ENCODE assay signal across 12 mouse cellular contexts in genomic region chr12:37978498-37979187, GRCm38 (mm10).
DNase-seq lines count a peak whose midpoint lies in the region; TF ChIP-seq lines count a peak whose summit lies in the region.
"Had no signal": no experiment of that assay in that cellular context is flagged by ENCODE, and none has a peak within 500 bp of the region (broad histone marks: within the 10 kb centered on the region; RNA-seq: fewer than 3 reads in every experiment).

No protein-coding gene starts in this region.

- no peak overlapping the region for H3K4me3 ChIP-seq in heart, adult 2 months
- H3K4me3 ChIP-seq: hindbrain, embryonic 12.5 days; liver, embryonic 12.5 days; neural tube, embryonic 12.5 days had no signal

- no peaks in the 10 kb centered on the region for H3K4me1 ChIP-seq in heart, adult 2 months (ENCODE audit: control insufficient read depth, insufficient read depth, low read length)
- H3K4me1 ChIP-seq: hindbrain, embryonic 12.5 days; liver, embryonic 12.5 days; neural tube, embryonic 12.5 days had no signal

- no peak for TF ChIP-seq CTCF in brain, embryonic 14.5 days (IDR thresholded peaks at IDR 0.05; ENCODE audit: borderline replicate concordance, extremely low read depth, insufficient read depth, insufficient read length)
- no peak for TF ChIP-seq CTCF in heart, adult 2 months (IDR thresholded peaks at IDR 0.05)

- no peak overlapping the region for H3K27ac ChIP-seq in heart, adult 2 months
- H3K27ac ChIP-seq: hindbrain, embryonic 12.5 days; liver, embryonic 12.5 days; neural tube, embryonic 12.5 days had no signal

- TF ChIP-seq POLR2A in brain, embryonic 14.5 days (IDR thresholded peaks at IDR 0.05; ENCODE audit: borderline replicate concordance, extremely low read depth, insufficient read depth, insufficient read length, poor library complexity, severe bottlenecking), result no peak
- TF ChIP-seq POLR2A in heart, adult 2 months (IDR thresholded peaks at IDR 0.05; ENCODE audit: insufficient read depth, low read depth, low read length), result no peak

- intact Hi-C loops in left cerebral cortex, postnatal 14 days (cut with DNase I), result no loop called here
- intact Hi-C loops in heart, postnatal 36 days (cut with DNase I), result no loop called here
- intact Hi-C loops in heart, adult 2 months (cut with DNase I), result no loop called here

- H3K79me2 ChIP-seq in heart, adult 2 months (replicated peaks; ENCODE audit: control insufficient read depth, insufficient read depth, low read length), result no peaks in the 10 kb centered on the region

- H3K9ac ChIP-seq in heart, adult 2 months (ENCODE audit: low read depth, low read length), result no peak overlapping the region
- H3K9ac ChIP-seq: hindbrain, embryonic 12.5 days; liver, embryonic 12.5 days; neural tube, embryonic 12.5 days had no signal

- H3K27me3 ChIP-seq in heart, adult 2 months (ENCODE audit: control insufficient read depth, insufficient read depth, low read length), result no peaks in the 10 kb centered on the region
- H3K27me3 ChIP-seq: hindbrain, embryonic 12.5 days; liver, embryonic 12.5 days; neural tube, embryonic 12.5 days had no signal

- TF ChIP-seq EP300 in heart, adult 2 months (IDR thresholded peaks at IDR 0.05; ENCODE audit: insufficient read depth, low read depth, low read length), result no peak

- 44% methylated on average over 2 of the region's 2 CpGs for WGBS in heart, adult 2 months

- H3K36me3 ChIP-seq in heart, adult 2 months (ENCODE audit: control insufficient read depth, insufficient read depth, low read length), result no peaks in the 10 kb centered on the region
- H3K36me3 ChIP-seq: hindbrain, embryonic 12.5 days; liver, embryonic 12.5 days; neural tube, embryonic 12.5 days had no signal

- DNase-seq in layer of hippocampus, adult 11-12 months (ENCODE audit: low spot score), result peak; percentile 11
- no peak for DNase-seq in layer of hippocampus, postnatal 10 days (ENCODE audit: low spot score in 2 of 2)
- DNase-seq in Muller cell, postnatal 12 days (ENCODE audit: inconsistent ontology term), result peak; percentile 33
- DNase-seq in brain, embryonic 14.5 days (ENCODE audit: low read depth), result peak; percentile 94
- peak; percentile 35 to 48 for DNase-seq in left cerebral cortex, postnatal 14 days (ENCODE audit: low spot score in 2 of 2)
- DNase-seq in heart, postnatal 36 days, result no peak
- DNase-seq in heart, adult 2 months, result no peak
- DNase-seq: adrenal gland, postnatal 36 days; kidney, postnatal 10 days had no signal

Comparison
In these comparisons a context has a peak if more than half of its experiments do, and no peak if none do; other contexts are left out.
1. DNase-seq: peak in layer of hippocampus, adult 11-12 months (single experiment), Muller cell, postnatal 12 days (single experiment), brain, embryonic 14.5 days (single experiment) and left cerebral cortex, postnatal 14 days (2 of 2); none in layer of hippocampus, postnatal 10 days (0 of 2), heart, postnatal 36 days (0 of 2) and heart, adult 2 months (0 of 2).